Mouse (Mus musculus) midbrain, postnatal 0 days (tissue): ENCODE measurements around the gene 1700001L19Rik. TPM values are rescaled to one million over a fixed set of nuclear protein-coding genes. Genes with fewer than 3 reads are reported as not detected.
A peak's percentile ranks its signal among the peaks of the same experiment; 100 is the strongest.

Source experiments
- ATAC-seq: fragments of 200-750 bp; cut with Nextera tagmentation; 2 replicates; pipeline ENCODE4 v1.8.0; 2017; ENCODE audit warnings: moderate number of reproducible peaks, mild to moderate bottlenecking, moderate TSS enrichment, moderate library complexity; ENCODE audit not compliant: low FRiP score
- DNase-seq: peaks from one replicate; pipeline ENCODE4 v3.0.0-alpha.2; 2015; ENCODE audit warnings: low spot score
- H3K27ac ChIP-seq: fragments of 300-500 bp; sonication (generic); 2 replicates; pipeline ENCODE4 v1.5.1; 2014; ENCODE audit warnings: low read depth, mild to moderate bottlenecking, low read length, mixed read lengths
- H3K27me3 ChIP-seq: fragments of 300-500 bp; sonication (generic); 2 replicates; pipeline ENCODE4 v1.6.1; 2014; ENCODE audit warnings: low read length, control low read depth, mixed read lengths; ENCODE audit not compliant: insufficient read depth
- H3K36me3 ChIP-seq: fragments of 300-500 bp; sonication (generic); 2 replicates; pipeline ENCODE4 v1.6.1; 2014; ENCODE audit warnings: low read length, control low read depth, mixed read lengths; ENCODE audit not compliant: insufficient read depth
- H3K4me1 ChIP-seq: fragments of 300-500 bp; sonication (generic); 2 replicates; pipeline ENCODE4 v1.6.1; 2014; ENCODE audit warnings: mild to moderate bottlenecking, control low read depth, antibody characterized with exemption, low read length, mixed read lengths; ENCODE audit not compliant: insufficient read depth
- H3K4me2 ChIP-seq: fragments of 300-500 bp; sonication (generic); 2 replicates; pipeline ENCODE4 v1.6.1; 2014; ENCODE audit warnings: low read depth, mild to moderate bottlenecking, low read length, mixed read lengths; ENCODE audit not compliant: poor library complexity, severe bottlenecking
- H3K4me3 ChIP-seq: fragments of 300-500 bp; sonication (generic); 2 replicates; pipeline ENCODE4 v1.5.1; 2014; ENCODE audit warnings: low read depth, mild to moderate bottlenecking, low read length, moderate library complexity
- H3K9ac ChIP-seq: fragments of 300-500 bp; sonication (generic); replicated peaks from 2 replicates; pipeline ENCODE4 v1.6.1; 2014; ENCODE audit warnings: mild to moderate bottlenecking, low read length, moderate library complexity, mixed read lengths; ENCODE audit not compliant: poor library complexity, severe bottlenecking
- H3K9me3 ChIP-seq: fragments of 300-500 bp; sonication (generic); 2 replicates; pipeline ENCODE4 v1.6.1; 2016; ENCODE audit warnings: low read length, control low read depth
- CTCF ChIP-seq: IDR thresholded peaks from 2 replicates; pipeline ENCODE4 v1.5.1; 2016; ENCODE audit warnings: antibody characterized with exemption, mild to moderate bottlenecking
- WGBS: fragments of 180-500 bp; shearing (Covaris S2); extraction: QIAGEN DNeasy Blood & Tissue Kit; methylation state at CpG from one replicate; pipeline ENCODE4 v1.1.7; 2014; 5-methylcytosine and 5-hydroxymethylcytosine counted together
- polyA plus RNA-seq: library from polyadenylated mRNA; unstranded; fragments of >200 nt; fragmentation: Nextera tagmentation; extraction: Ambion mirVana; gene quantifications from 2 replicates; pipeline ENCODE4 v1.2.1, GENCODE M21; 2015
- total RNA-seq: library from RNA; depleted of rRNA; stranded (reverse); fragments of >200 nt; gene quantifications from 2 replicates; pipeline ENCODE4 v1.2.3, GENCODE M21; 2014

The 1700001L19Rik gene
- total and polyA plus RNA-seq, 2 experiments from 2014 or later = 10.5 to 27.6 TPM

- no peaks in the 10 kb centered on the region for H3K36me3 ChIP-seq
- H3K4me3 ChIP-seq = no peak overlapping the region
- H3K4me2 ChIP-seq = no peak overlapping the region
- H3K27ac ChIP-seq = no peak overlapping the region
- peak; percentile 46 for TF ChIP-seq CTCF
- H3K27me3 ChIP-seq = no peaks in the 10 kb centered on the region
- H3K9me3 ChIP-seq = no peaks in the 10 kb centered on the region
- peaks cover 3% of the 10 kb centered on the region; the same call in 1 of the 2 replicates for H3K4me1 ChIP-seq
- DNase-seq (peak; percentile 27), ATAC-seq (no peak)
- no peak overlapping the region for H3K9ac ChIP-seq
Measured at GRCm38 (mm10) chr13:68598953-68599352, 1.7 kb downstream of the 1700001L19Rik start.

GRCm38 (mm10) chr13:68601184-68601583, 4.0 kb downstream of the 1700001L19Rik start:
- H3K4me1 ChIP-seq = peaks cover 3% of the 10 kb centered on the region; the same call in 1 of the 2 replicates
- DNase-seq = peak; percentile 84
- no peak overlapping the region for H3K9ac ChIP-seq
- WGBS = 9% methylated on average over 6 of the region's 6 CpGs
- peak overlapping the region; percentile 33; the same call in 1 of the 2 replicates for H3K27ac ChIP-seq
- no peaks in the 10 kb centered on the region for H3K36me3 ChIP-seq
- H3K4me3 ChIP-seq = no peak overlapping the region
- H3K4me2 ChIP-seq = no peak overlapping the region
- no peaks in the 10 kb centered on the region for H3K9me3 ChIP-seq
- peak; percentile 52 for ATAC-seq
- H3K27me3 ChIP-seq = no peaks in the 10 kb centered on the region
- peak; percentile 82 for TF ChIP-seq CTCF

- H3K4me3 ChIP-seq = no peak overlapping the region
Measured at GRCm38 (mm10) chr13:68603085-68603484, 5.9 kb downstream of the 1700001L19Rik start.

GRCm38 (mm10) chr13:68605689-68606126, 8.5 kb downstream of the 1700001L19Rik start:
- H3K27me3 ChIP-seq = no peaks in the 10 kb centered on the region
- H3K36me3 ChIP-seq = no peaks in the 10 kb centered on the region
- ATAC-seq (peak; percentile 76), DNase-seq (peak; percentile 56)
- no peak overlapping the region for H3K27ac ChIP-seq
- H3K9me3 ChIP-seq = no peaks in the 10 kb centered on the region
- peak overlapping the region; percentile 45 for H3K4me2 ChIP-seq
- H3K4me3 ChIP-seq = peak overlapping the region; percentile 25
- WGBS = 12% methylated on average over 11 of the region's 11 CpGs
- peaks cover 8% of the 10 kb centered on the region; the same call in 1 of the 2 replicates for H3K4me1 ChIP-seq
- peak; percentile 31 for TF ChIP-seq CTCF
- peak overlapping the region; percentile 39; the same call in 1 of the 2 replicates for H3K9ac ChIP-seq

More at GRCm38 (mm10) chr13:68603085-68603484, 5.9 kb downstream of the 1700001L19Rik start:
- no peak for TF ChIP-seq CTCF
- no peak overlapping the region for H3K27ac ChIP-seq
- peaks cover 8% of the 10 kb centered on the region; the same call in 1 of the 2 replicates for H3K4me1 ChIP-seq
- H3K9me3 ChIP-seq = no peaks in the 10 kb centered on the region
- DNase-seq (no peak), ATAC-seq (no peak)
- H3K9ac ChIP-seq = no peak overlapping the region
- no peaks in the 10 kb centered on the region for H3K27me3 ChIP-seq
- 78% methylated on average over 6 of the region's 6 CpGs for WGBS
- H3K4me2 ChIP-seq = no peak overlapping the region
- no peaks in the 10 kb centered on the region for H3K36me3 ChIP-seq

GRCm38 (mm10) chr13:68607652-68608405, 10.6 kb downstream of the 1700001L19Rik start:
- no peak for TF ChIP-seq CTCF
- Histone ChIP-seq H3K27me3 (no peaks in the 10 kb centered on the region), H3K9me3 (no peaks in the 10 kb centered on the region), H3K4me2 (peak overlapping the region; percentile 30), H3K4me1 (0 out of 2 replicates have a peak, but pooled peaks cover 5% of the 10 kb centered on the region), H3K4me3 (no peak overlapping the region), H3K9ac (no peak overlapping the region), H3K36me3 (no peaks in the 10 kb centered on the region), H3K27ac (peak overlapping the region; percentile 38; the same call in 1 of the 2 replicates)
- 56% methylated on average over 21 of the region's 21 CpGs for WGBS
- ATAC-seq = peak; percentile 61
- peak; percentile 28 for DNase-seq

GRCm38 (mm10) chr13:68622792-68623191, 25.6 kb downstream of the 1700001L19Rik start:
- Histone ChIP-seq H3K27me3 (no peaks in the 10 kb centered on the region), H3K4me3 (no peak overlapping the region), H3K9ac (no peak overlapping the region), H3K4me1 (no peaks in the 10 kb centered on the region), H3K4me2 (no peak overlapping the region), H3K36me3 (peaks cover 5% of the 10 kb centered on the region; the same call in 1 of the 2 replicates), H3K27ac (no peak overlapping the region), H3K9me3 (no peaks in the 10 kb centered on the region)
- DNase-seq = peak; percentile 81
- ATAC-seq = peak; percentile 88
- TF ChIP-seq CTCF = peak; percentile 77
- 58% methylated on average over 6 of the region's 6 CpGs for WGBS
